Mouse (Mus musculus) G1E (cell line): Measurements from ENCODE around the gene Hoxb7. TPM values are rescaled to one million over a fixed set of nuclear protein-coding genes. Genes with fewer than 3 reads are reported as not detected.
A peak's percentile ranks its signal among the peaks of the same experiment; 100 is the strongest.

Source experiments
- ATAC-seq: 2 replicates; pipeline ENCODE4 v1.8.0; 2016; ENCODE audit warnings: mild to moderate bottlenecking; ENCODE audit not compliant: insufficient number of reproducible peaks, poor library complexity, low FRiP score, severe bottlenecking; ENCODE audit errors: extremely low read depth
- DNase-seq: peaks from one replicate; pipeline ENCODE4 v3.0.0; 2012; ENCODE audit warnings: low spot score
- H3K27me3 ChIP-seq: 2 replicates; pipeline ENCODE4 v1.6.1; 2012; ENCODE audit warnings: mild to moderate bottlenecking, low read length, inconsistent platforms; ENCODE audit not compliant: insufficient read depth
- H3K36me3 ChIP-seq: replicated peaks from 2 replicates; pipeline ENCODE3; 2012; ENCODE audit warnings: mild to moderate bottlenecking, inconsistent platforms
- H3K4me1 ChIP-seq: 2 replicates; pipeline ENCODE4 v1.6.1; 2012; ENCODE audit warnings: low read depth, low read length, inconsistent platforms, mixed read lengths; ENCODE audit not compliant: insufficient read depth
- H3K4me3 ChIP-seq: 2 replicates; pipeline ENCODE4 v1.5.1; 2012; ENCODE audit warnings: low read depth, mild to moderate bottlenecking, inconsistent platforms, low read length, moderate library complexity, mixed read lengths
- H3K9me3 ChIP-seq: replicated peaks from 2 replicates; pipeline ENCODE4 v1.6.1; 2012; ENCODE audit warnings: inconsistent platforms
- CTCF ChIP-seq: IDR thresholded peaks from 2 replicates; pipeline ENCODE4 v1.5.1; 2012; ENCODE audit warnings: low read depth, low read length, inconsistent platforms, mixed read lengths
- GATA1 ChIP-seq: IDR thresholded peaks from 2 replicates; pipeline ENCODE4 v1.6.1; 2012; ENCODE audit warnings: borderline replicate concordance, low read length, inconsistent platforms, mixed read lengths
- GATA2 ChIP-seq: IDR thresholded peaks from 2 replicates; pipeline ENCODE4 v1.6.1; 2012; ENCODE audit warnings: low read depth, low read length, inconsistent platforms, borderline replicate concordance
- POLR2AphosphoS5 ChIP-seq: IDR thresholded peaks from 2 replicates; pipeline ENCODE4 v1.6.1; 2012; ENCODE audit warnings: low read depth, low read length, inconsistent platforms; ENCODE audit not compliant: insufficient replicate concordance
- TAL1 ChIP-seq: conservative IDR thresholded peaks from 2 replicates; pipeline ENCODE4 v1.6.1; 2012; ENCODE audit warnings: low read depth, low read length, inconsistent platforms, mixed read lengths
- polyA plus RNA-seq: library from polyadenylated mRNA; stranded (reverse); fragments of >175 nt; gene quantifications from 2 replicates; pipeline ENCODE4 v1.2.3, GENCODE M21; 2012
- total RNA-seq, 2 experiments: library from RNA; stranded (forward) in 1 of 2; stranded (reverse) in 1 of 2; fragments of 200-1000 nt in 1 of 2; fragments of >200 nt in 1 of 2; fragmentation: Nextera tagmentation in 1 of 2; gene quantifications; 2 replicates each; pipeline ENCODE4 v1.2.3; 2014 to 2017

Hoxb7 gene
- total and polyA plus RNA-seq, 3 experiments: not detected

DNA sequence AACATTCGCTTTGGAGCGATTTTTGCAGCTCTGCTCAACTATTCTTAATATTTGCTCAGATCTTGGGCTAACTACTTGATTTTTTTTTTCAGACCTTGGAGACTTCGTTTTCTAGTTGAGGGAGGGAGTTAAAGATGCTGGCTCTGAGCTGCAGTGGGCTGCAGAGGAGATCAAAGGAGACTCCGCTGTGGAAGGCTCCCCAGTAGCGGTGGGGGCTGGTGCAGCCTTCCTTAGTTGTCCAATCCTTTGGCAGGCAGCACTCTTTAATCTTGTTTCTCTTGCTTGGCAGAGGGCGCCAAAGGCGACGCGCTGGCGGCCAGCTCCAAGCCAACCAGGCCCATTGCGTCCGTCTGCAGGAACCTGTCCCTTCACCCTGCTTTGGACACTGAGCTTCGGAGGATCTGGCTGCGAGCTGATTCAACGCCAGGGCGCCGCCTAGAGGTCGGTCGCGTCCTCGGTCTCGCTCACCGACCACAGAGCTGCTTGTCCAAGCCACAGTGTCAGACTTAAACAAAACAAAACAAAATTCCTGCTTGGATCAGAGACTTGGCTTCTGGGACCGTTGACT lies 25.0 kb upstream of the Hoxb7 start:
- H3K4me3 ChIP-seq: no peak overlapping the region
- no peaks in the 10 kb centered on the region for H3K36me3 ChIP-seq
- peak; percentile 52 for TF ChIP-seq CTCF
- no peak for TF ChIP-seq TAL1
- no peaks in the 10 kb centered on the region for H3K4me1 ChIP-seq
- H3K9me3 ChIP-seq: no peaks in the 10 kb centered on the region
- ATAC-seq (no peak), DNase-seq (peak; percentile 33)
- peaks cover 40% of the 10 kb centered on the region for H3K27me3 ChIP-seq

DNA sequence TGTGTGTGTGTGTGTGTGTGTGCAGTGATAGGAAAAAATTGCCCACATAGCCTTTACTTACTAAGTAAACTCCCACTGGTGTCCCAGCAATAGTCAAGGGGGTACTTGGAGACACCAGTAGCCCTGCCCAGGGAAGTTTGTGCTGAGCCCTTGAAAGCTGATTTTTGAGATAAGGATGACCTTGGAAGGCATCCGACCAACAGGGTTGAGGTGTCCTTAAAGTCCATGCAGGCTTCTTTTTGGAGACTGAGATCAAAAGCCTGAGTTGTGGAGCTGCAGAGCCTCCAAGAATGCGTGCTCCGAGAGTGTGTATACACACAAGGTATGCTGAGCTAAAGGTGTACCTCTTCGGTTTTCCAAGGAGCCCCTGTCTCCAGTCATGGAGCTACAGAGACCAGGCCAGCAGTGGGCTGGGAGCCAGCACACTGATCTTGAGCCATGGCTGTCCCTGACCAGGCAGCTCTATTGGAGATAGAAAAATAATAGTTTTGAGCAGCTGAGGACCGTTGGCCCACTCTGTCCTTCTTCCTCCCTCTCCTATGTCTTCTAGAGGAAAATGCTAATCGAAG lies 24.1 kb upstream of the Hoxb7 start:
- no peaks in the 10 kb centered on the region for H3K9me3 ChIP-seq
- no peak for TF ChIP-seq POLR2AphosphoS5
- TF ChIP-seq GATA1: no peak
- TF ChIP-seq CTCF: no peak
- no peak for TF ChIP-seq GATA2
- ATAC-seq: no peak
- no peak overlapping the region for H3K4me3 ChIP-seq
- H3K4me1 ChIP-seq: no peaks in the 10 kb centered on the region
- DNase-seq: no peak
- H3K27me3 ChIP-seq: peaks cover 42% of the 10 kb centered on the region
- no peaks in the 10 kb centered on the region for H3K36me3 ChIP-seq

DNA sequence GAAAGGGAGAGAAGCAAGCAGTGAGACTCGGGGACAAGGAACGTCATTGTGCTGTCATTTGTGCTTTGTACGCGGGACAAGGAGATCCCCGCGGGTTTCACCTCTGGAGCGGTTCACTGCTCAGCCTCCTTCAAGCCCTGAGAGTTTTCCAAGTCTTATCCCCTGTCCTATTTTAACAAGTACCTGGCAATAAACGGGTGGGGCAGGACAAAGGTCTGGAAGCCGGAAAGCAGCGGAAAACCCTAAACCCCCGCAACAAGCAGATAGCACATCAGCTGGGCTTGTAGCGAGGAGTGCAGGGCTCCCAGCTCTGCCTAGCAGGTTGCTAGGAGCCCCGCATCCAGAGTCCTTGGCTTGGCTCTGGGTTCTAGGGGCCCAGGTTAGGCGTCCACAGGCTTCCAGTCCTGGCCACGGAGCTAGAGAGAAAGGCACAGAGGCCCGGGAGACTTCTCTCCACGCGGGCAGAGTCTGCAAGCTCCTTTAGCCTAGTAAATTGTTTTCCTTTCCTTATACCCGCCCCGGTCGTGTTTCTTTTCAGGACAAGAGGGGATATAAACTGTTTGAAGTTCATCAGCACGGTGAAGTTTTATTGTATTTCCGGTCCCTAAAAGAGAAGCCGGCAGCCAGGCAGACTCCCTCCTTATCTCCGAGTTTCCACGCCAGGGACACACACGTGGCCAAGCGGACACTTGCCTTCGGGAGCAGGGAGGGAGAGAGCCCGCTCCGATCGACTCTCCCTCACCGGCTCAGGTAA lies 22.6 kb upstream of the Hoxb7 start:
- ATAC-seq: no peak
- Histone ChIP-seq H3K9me3 (no peaks in the 10 kb centered on the region), H3K4me3 (no peak overlapping the region), H3K27me3 (peaks cover 41% of the 10 kb centered on the region), H3K4me1 (no peaks in the 10 kb centered on the region), H3K36me3 (no peaks in the 10 kb centered on the region)
- no peak for DNase-seq
- TF ChIP-seq GATA1: no peak
- TF ChIP-seq GATA2: no peak
- no peak for TF ChIP-seq CTCF
- no peak for TF ChIP-seq TAL1
- TF ChIP-seq POLR2AphosphoS5: no peak

DNA sequence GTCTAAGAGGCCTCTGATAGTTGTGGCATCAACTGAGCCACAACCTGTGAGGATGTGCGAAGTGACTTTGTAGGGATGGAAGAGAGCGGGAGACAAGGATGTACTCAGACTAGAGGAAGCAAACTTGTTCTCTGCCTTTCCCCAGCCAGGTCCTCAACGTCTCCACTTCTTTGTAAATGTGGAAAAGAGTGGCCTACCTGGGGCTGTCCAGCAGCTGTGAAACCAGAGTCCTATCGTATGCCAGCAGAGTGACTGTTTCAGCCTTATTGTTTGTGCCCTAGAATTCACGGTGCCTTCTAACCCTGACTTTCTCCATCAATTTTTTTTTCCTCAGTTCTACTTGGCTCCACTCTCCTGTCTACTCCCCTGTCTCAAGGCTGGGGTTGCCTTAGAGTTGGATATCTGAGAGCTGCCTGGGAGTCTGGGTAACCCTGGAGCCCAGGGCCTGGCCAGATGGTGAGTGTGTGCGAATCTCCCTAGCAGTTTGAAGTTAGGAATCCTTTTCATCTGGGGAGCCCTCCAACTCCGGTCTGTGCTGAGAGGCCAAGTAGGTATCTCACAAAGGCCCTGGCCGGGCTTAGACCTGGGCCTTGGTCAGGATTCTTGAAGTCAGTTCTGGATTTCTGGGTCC lies 21.9 kb upstream of the Hoxb7 start:
- DNase-seq (no peak), ATAC-seq (no peak)
- Histone ChIP-seq H3K27me3 (peaks cover 41% of the 10 kb centered on the region), H3K9me3 (no peaks in the 10 kb centered on the region), H3K36me3 (no peaks in the 10 kb centered on the region), H3K4me1 (no peaks in the 10 kb centered on the region), H3K4me3 (no peak overlapping the region)
- TF ChIP-seq CTCF: no peak
- TF ChIP-seq GATA2: no peak
- no peak for TF ChIP-seq GATA1
- no peak for TF ChIP-seq TAL1
- TF ChIP-seq POLR2AphosphoS5: no peak

DNA sequence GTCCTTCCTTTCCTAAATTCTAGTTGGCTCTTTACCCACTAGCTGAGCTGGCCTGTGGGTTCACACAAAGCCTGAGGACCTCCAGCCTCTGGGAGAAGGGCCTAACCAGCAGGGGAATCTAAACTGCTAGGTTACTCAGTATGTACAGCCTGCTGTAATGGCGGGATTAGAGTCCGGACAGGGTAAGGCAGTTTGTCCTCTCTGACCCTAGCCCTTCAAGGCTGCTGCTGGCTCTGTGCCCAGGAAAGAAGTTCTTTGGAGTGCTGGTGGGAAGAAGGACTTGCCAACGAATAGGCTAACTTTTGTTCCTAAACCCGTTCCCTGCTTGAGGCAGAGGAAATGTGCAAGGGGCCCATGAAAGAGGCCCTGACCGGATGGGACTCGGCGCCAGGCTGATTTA lies 20.5 kb upstream of the Hoxb7 start:
- Histone ChIP-seq H3K9me3 (no peaks in the 10 kb centered on the region), H3K4me1 (no peaks in the 10 kb centered on the region), H3K27me3 (peaks cover 50% of the 10 kb centered on the region), H3K4me3 (no peak overlapping the region), H3K36me3 (no peaks in the 10 kb centered on the region)
- no peak for ATAC-seq
- no peak for DNase-seq
- no peak for TF ChIP-seq TAL1
- TF ChIP-seq POLR2AphosphoS5: no peak
- TF ChIP-seq GATA2: no peak
- TF ChIP-seq CTCF: no peak
- TF ChIP-seq GATA1: no peak

GRCm38 (mm10) chr11:96267021-96267920 lies 19.2 kb upstream of the Hoxb7 start:
- ATAC-seq: no peak
- Histone ChIP-seq H3K27me3 (peaks cover 56% of the 10 kb centered on the region), H3K4me3 (no peak overlapping the region), H3K4me1 (no peaks in the 10 kb centered on the region), H3K36me3 (no peaks in the 10 kb centered on the region), H3K9me3 (0 out of 2 replicates have a peak, but pooled peaks cover 2% of the 10 kb centered on the region)
- TF ChIP-seq GATA2 (no peak), POLR2AphosphoS5 (no peak), TAL1 (no peak), CTCF (no peak), GATA1 (no peak)
- no peak for DNase-seq
